Mouse (Mus musculus): ENCODE results near the gene Plin5. TPM values are rescaled to one million over a fixed set of nuclear protein-coding genes. Genes with fewer than 3 reads are reported as not detected.

Plin5 gene
- polyA plus RNA-seq, 1 experiment from 2014 or later, result 1.3 TPM

GRCm38 (mm10) chr17:56146131-56146530 lies 28.7 kb upstream of the Plin5 start:
- Histone ChIP-seq H3K9ac (no peak overlapping the region), H3K27me3 (peaks cover 98% of the 10 kb centered on the region), H3K9me3 (replicated peaks) (no peaks in the 10 kb centered on the region), H3K4me3 (replicated peaks) (no peak overlapping the region), H3K27ac (replicated peaks) (no peak overlapping the region), H3K4me1 (replicated peaks) (peaks cover 14% of the 10 kb centered on the region), H3K4me2 (no peak overlapping the region), H3K36me3 (replicated peaks) (no peaks in the 10 kb centered on the region)
- no peak for ATAC-seq (ENCODE audit: insufficient read depth)
- 26% methylated on average over 9 of the region's 9 CpGs for WGBS (ENCODE audit: insufficient replicate concordance)

DNA sequence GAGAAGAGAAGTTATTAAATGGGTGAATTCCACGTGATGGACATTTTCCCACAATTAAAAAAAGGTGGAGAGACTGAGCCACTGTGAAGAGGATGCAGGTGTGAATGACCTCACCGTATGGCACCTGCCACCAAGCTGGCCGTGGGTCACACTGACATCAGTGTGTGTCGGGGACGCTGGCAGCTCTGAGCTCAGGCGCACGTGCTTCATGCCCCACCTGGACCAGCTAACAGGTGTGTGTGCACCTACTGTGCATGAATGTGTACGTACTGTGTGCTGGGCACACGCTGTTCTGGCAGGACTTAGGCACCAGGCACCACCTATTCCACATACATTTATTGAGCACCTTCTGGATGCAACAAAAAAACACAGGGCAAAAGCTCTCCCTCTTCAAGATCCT lies 27.1 kb upstream of the Plin5 start:
- Histone ChIP-seq H3K36me3 (replicated peaks) (no peaks in the 10 kb centered on the region), H3K4me1 (replicated peaks) (peaks cover 25% of the 10 kb centered on the region), H3K4me2 (no peak overlapping the region), H3K9ac (no peak overlapping the region), H3K27ac (replicated peaks) (no peak overlapping the region), H3K4me3 (replicated peaks) (no peak overlapping the region), H3K27me3 (peaks cover 98% of the 10 kb centered on the region), H3K9me3 (replicated peaks) (no peaks in the 10 kb centered on the region)
- 55% methylated on average over 9 of the region's 9 CpGs for WGBS (ENCODE audit: insufficient replicate concordance)
- ATAC-seq (ENCODE audit: insufficient read depth), result no peak

DNA sequence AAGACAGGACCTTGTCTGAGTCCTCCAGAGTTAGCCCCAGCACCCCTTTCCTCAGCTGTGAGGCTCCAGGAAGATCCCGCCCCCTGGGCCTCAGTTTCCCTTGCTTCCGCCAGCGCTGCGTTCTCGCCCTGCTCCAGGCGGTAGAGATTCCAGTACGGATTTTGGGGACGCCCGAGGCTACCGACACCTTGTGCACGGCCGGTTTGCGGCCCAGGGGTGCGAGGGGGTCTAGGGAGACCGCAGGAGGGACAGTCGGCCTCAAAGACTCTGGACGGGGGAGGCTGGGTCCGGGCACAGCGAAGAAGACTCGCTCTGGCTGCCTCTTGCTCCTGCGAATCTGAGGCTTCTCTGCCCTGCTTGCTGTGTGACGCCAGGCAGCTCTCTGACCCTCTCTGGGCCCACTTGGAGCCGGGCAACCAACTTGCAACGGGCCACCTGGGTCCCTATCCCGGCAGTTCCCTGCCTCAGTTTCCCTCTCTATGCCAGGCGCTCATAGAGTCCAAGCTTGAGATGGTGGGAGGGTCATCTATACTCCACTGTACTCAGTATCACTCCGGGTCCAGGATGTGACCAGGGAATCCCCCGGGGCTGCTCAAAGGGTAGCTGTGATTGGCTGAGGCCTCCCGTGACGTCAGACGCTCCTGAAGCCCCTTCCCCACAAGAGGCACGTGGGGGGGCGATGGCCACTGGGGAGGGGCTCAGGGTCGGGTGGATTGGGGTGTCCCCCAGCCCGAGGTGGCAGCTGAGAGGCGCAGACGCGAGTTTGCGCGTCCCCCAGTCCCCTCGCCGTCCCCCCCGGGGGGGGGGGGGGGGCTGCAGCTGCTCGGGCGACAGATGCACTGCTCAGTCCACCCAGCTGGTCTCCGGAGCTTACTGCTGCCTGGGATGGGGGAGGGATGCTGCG lies 24.6 kb upstream of the Plin5 start:
- WGBS (ENCODE audit: insufficient replicate concordance), result 3% methylated on average over 47 of the region's 47 CpGs
- peak overlapping the region; percentile 32 for H3K4me3 ChIP-seq (replicated peaks)
- ATAC-seq (ENCODE audit: insufficient read depth), result no peak
- no peaks in the 10 kb centered on the region for H3K36me3 ChIP-seq (replicated peaks)
- peaks cover 91% of the 10 kb centered on the region for H3K27me3 ChIP-seq
- H3K27ac ChIP-seq (replicated peaks), result no peak overlapping the region
- no peak overlapping the region for H3K9ac ChIP-seq
- peaks cover 32% of the 10 kb centered on the region for H3K4me1 ChIP-seq (replicated peaks)
- no peaks in the 10 kb centered on the region for H3K9me3 ChIP-seq (replicated peaks)
- peak overlapping the region; percentile 60 for H3K4me2 ChIP-seq

DNA sequence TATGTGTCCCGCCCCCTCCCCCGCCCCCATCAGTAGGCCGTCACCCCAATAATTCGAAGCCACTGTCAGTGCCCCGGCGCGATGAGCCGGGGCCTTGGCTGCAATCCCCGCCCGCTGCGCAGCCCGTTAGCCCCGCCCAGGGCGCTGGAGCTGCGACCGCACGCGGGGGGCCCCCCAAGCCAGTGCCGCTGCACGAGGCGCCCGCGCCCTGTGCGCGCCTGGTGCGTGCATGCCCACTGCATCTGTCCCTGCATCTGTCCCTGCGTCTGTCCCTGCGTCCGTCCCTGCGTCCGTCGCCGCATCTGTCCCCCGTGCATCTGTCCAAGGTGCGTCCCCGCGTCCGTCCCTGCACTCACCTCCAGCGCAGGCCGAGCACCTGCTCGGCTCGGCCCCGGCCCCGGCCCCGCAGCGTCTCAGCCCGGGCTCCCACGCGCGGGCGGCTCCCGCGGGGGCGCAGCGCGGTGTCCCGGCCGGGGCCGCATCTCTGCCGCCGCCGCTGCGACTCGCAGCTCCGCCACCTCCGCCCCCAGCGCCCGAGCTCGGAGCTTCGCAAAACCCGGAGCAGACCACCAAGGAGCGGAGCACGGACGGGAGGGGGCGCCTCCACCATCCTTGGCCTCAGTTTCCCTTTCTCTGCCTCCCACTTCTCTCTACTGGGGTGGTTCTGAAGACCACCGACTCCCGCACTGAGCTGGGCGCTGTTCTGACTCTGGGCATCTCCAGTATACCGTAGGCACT lies 22.6 kb upstream of the Plin5 start, which contains the start of gene Sema6b:
TSS of gene Sema6b (minus strand) at position 486 of the 738 bp plus-strand sequence.
- peak within 1 kb of the TSS; percentile 57 for H3K4me3 ChIP-seq (replicated peaks)
- H3K27me3 ChIP-seq, result peaks cover 72% of the 10 kb centered on the region
- H3K9ac ChIP-seq, result no peak within 1 kb of the TSS
- no peaks in the 10 kb centered on the region for H3K9me3 ChIP-seq (replicated peaks)
- peak within 1 kb of the TSS; percentile 85 for H3K4me2 ChIP-seq
- ATAC-seq (ENCODE audit: insufficient read depth), result peak; percentile 37; the same call in 1 of the 2 replicates
- no peak within 1 kb of the TSS for H3K27ac ChIP-seq (replicated peaks)
- H3K4me1 ChIP-seq (replicated peaks), result peaks cover 36% of the 10 kb centered on the region
- 2% methylated on average over 79 of the region's 79 CpGs for WGBS (ENCODE audit: insufficient replicate concordance)
- H3K36me3 ChIP-seq (replicated peaks), result no peaks in the 10 kb centered on the region

GRCm38 (mm10) chr17:56139355-56139754 lies 22.0 kb upstream of the Plin5 start:
- no peaks in the 10 kb centered on the region for H3K9me3 ChIP-seq (replicated peaks)
- H3K36me3 ChIP-seq (replicated peaks), result no peaks in the 10 kb centered on the region
- ATAC-seq (ENCODE audit: insufficient read depth), result no peak
- WGBS (ENCODE audit: insufficient replicate concordance), result 9% methylated on average over 21 of the region's 21 CpGs
- peaks cover 68% of the 10 kb centered on the region for H3K27me3 ChIP-seq
- no peak overlapping the region for H3K27ac ChIP-seq (replicated peaks)
- peak overlapping the region; percentile 57 for H3K4me3 ChIP-seq (replicated peaks)
- peak overlapping the region; percentile 85 for H3K4me2 ChIP-seq
- peaks cover 43% of the 10 kb centered on the region for H3K4me1 ChIP-seq (replicated peaks)
- no peak overlapping the region for H3K9ac ChIP-seq

DNA sequence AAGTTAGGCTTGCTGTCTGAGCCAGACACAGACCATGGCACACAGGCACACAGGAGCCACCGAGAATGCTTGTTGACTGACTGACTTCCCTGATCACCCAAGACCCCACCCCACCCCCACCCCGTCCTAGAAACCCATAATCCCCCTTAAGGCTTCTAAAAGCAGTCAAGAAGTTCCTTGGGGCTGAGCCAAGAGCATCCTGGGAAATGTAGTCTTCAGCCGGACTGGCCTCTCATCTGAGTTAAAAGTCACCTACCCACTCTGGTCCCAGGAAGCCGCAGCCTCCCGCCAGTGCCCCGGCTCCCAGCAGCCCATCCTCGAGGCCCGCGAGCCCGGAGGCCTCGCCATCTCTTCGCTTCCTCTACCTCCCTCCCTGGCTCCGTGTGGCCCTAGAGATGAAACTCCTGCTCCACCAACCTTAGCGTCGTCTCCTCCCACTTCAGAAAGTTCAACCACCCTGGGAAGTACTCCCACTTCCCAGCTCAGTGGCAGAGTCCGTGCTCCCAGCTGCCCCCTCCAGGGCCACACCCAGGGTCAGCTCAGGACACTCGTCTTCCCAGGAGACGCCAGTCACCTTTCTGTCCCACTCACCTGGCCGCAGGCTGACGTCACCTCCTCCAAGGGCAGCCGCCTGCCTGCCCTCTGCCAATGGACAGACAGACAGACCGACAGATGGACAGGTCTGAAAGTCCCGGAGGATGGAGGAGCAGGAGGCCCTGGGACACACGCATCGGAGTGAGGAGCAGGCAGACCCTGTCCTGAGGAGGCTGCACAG lies 20.6 kb upstream of the Plin5 start:
- WGBS (ENCODE audit: insufficient replicate concordance), result 37% methylated on average over 25 of the region's 25 CpGs
- H3K4me2 ChIP-seq, result no peak overlapping the region
- H3K4me1 ChIP-seq (replicated peaks), result peaks cover 56% of the 10 kb centered on the region
- H3K4me3 ChIP-seq (replicated peaks), result no peak overlapping the region
- H3K27ac ChIP-seq (replicated peaks), result no peak overlapping the region
- ATAC-seq (ENCODE audit: insufficient read depth), result no peak
- no peaks in the 10 kb centered on the region for H3K36me3 ChIP-seq (replicated peaks)
- H3K27me3 ChIP-seq, result peaks cover 54% of the 10 kb centered on the region
- H3K9me3 ChIP-seq (replicated peaks), result no peaks in the 10 kb centered on the region
- H3K9ac ChIP-seq, result no peak overlapping the region

GRCm38 (mm10) chr17:56136558-56136957 lies 19.2 kb upstream of the Plin5 start:
- H3K9ac ChIP-seq, result no peak overlapping the region
- H3K27me3 ChIP-seq, result peaks cover 40% of the 10 kb centered on the region
- 53% methylated on average over 7 of the region's 7 CpGs for WGBS (ENCODE audit: insufficient replicate concordance)
- H3K36me3 ChIP-seq (replicated peaks), result no peaks in the 10 kb centered on the region
- no peak overlapping the region for H3K4me3 ChIP-seq (replicated peaks)
- H3K9me3 ChIP-seq (replicated peaks), result no peaks in the 10 kb centered on the region
- no peak overlapping the region for H3K27ac ChIP-seq (replicated peaks)
- peaks cover 54% of the 10 kb centered on the region for H3K4me1 ChIP-seq (replicated peaks)
- ATAC-seq (ENCODE audit: insufficient read depth), result no peak
- H3K4me2 ChIP-seq, result no peak overlapping the region

- peak overlapping the region; percentile 83 for H3K4me2 ChIP-seq
- peaks cover 7% of the 10 kb centered on the region for H3K36me3 ChIP-seq (replicated peaks)
- H3K4me1 ChIP-seq (replicated peaks), result peaks cover 40% of the 10 kb centered on the region
- H3K4me3 ChIP-seq (replicated peaks), result peak overlapping the region; percentile 50
- peaks cover 19% of the 10 kb centered on the region for H3K27me3 ChIP-seq
- no peak overlapping the region for H3K9ac ChIP-seq
- peak overlapping the region; percentile 80 for H3K27ac ChIP-seq (replicated peaks)
- under 1% methylated on average over 27 of the region's 27 CpGs for WGBS (ENCODE audit: insufficient replicate concordance)
- ATAC-seq (ENCODE audit: insufficient read depth), result peak; percentile 17; the same call in 1 of the 2 replicates
- no peaks in the 10 kb centered on the region for H3K9me3 ChIP-seq (replicated peaks)
Observed at GRCm38 (mm10) chr17:56134463-56134971, 17.1 kb upstream of the Plin5 start.

DNA sequence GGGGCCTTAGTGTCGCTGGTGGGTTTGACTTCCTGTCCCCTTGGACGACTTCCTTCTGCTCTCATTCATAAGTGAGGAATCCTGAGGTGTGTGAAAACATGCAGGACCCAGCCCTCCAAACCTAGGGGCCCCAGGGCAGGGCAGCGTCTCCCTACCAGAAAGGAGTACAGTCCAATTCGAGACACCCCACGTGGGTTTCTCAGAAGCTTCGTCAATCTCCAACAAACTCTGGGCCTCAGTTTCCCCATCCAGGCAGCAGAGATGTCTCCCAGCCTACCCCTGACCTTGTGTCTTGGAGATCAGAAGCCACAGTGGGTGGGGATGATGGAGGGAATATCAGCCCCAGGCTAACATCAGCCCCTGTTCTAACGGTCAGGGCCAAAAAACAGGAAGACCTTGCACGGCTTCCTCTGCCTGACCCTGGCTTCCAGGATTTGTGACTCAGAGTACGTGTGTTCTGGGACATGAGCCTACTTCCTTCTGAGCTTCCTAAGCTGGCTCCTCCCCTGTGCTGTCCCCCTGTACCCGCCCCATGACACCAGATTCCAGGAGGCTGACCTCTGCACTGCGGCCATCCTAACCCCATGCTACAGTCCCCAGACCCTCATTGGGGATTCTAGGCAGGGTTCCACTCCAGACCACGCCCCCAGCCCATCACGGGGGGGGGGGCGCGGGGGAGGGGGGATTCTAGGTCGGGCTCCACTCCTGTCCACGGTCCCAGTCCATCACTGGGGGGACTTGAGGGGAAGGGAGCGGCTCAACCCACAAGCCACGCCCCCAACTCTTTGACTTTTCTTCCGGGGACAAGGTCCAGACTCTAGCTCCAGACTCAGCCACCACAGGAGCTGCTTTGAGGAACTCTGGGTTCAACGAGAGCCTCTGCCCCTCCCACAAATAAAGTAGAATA lies 16.3 kb upstream of the Plin5 start:
- Histone ChIP-seq H3K4me1 (replicated peaks) (peaks cover 36% of the 10 kb centered on the region), H3K36me3 (replicated peaks) (peaks cover 7% of the 10 kb centered on the region), H3K27ac (replicated peaks) (peak overlapping the region; percentile 80), H3K27me3 (peaks cover 11% of the 10 kb centered on the region), H3K4me2 (peak overlapping the region; percentile 83), H3K9me3 (replicated peaks) (no peaks in the 10 kb centered on the region), H3K4me3 (replicated peaks) (peak overlapping the region; percentile 50), H3K9ac (0 out of 2 replicates have a peak overlapping the region, but pooled peaks have one; percentile 15)
- peak; percentile 86 for ATAC-seq (ENCODE audit: insufficient read depth)
- 5% methylated on average over 20 of the region's 21 CpGs for WGBS (ENCODE audit: insufficient replicate concordance)

DNA sequence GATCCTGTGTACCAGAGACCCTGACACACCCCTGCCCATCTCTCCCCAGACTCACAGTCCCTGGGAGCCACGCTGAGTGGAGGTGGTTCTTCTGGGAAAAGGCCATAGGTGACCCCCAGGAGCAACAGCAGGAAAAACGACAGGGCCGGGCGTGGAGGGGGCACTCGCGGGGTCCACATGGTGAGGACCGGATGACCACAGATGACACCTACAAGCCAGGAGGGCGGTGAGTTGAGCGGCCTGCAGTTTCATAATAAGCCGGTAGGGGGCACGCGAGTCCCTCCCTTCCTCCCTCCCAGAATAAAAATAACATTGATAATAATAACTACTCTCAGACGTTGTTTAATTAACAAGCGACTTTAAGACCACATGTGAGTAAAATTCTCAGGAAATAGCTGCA lies 15.3 kb upstream of the Plin5 start:
- peaks cover 30% of the 10 kb centered on the region for H3K4me1 ChIP-seq (replicated peaks)
- WGBS (ENCODE audit: insufficient replicate concordance), result 4% methylated on average over 14 of the region's 14 CpGs
- H3K9me3 ChIP-seq (replicated peaks), result no peaks in the 10 kb centered on the region
- H3K36me3 ChIP-seq (replicated peaks), result peaks cover 7% of the 10 kb centered on the region
- no peak overlapping the region for H3K4me3 ChIP-seq (replicated peaks)
- H3K4me2 ChIP-seq, result peak overlapping the region; percentile 26; the same call in 1 of the 2 replicates
- ATAC-seq (ENCODE audit: insufficient read depth), result no peak
- peaks cover 3% of the 10 kb centered on the region; the same call in 1 of the 2 replicates for H3K27me3 ChIP-seq
- H3K27ac ChIP-seq (replicated peaks), result no peak overlapping the region
- no peak overlapping the region for H3K9ac ChIP-seq

All from liver, embryonic 15.5 days (tissue).